Mouse (Mus musculus) ES-CJ7 (cell line): ENCODE measurements around the gene Ttll11.

Experiments used
- DNase-seq: peaks from one replicate; pipeline ENCODE4 v3.0.0; 2011; ENCODE audit warnings: low read depth, low spot score

Ttll11 gene

GRCm38 (mm10) chr2:35899712-35900111 lies 80.0 kb downstream of the Ttll11 start:
- DNase-seq = no peak

- DNase-seq = no peak
Measured at GRCm38 (mm10) chr2:35899135-35899474, 80.6 kb downstream of the Ttll11 start.

- DNase-seq = no peak
Measured at GRCm38 (mm10) chr2:35898425-35899134, 81.1 kb downstream of the Ttll11 start.

GRCm38 (mm10) chr2:35897125-35897524 lies 82.6 kb downstream of the Ttll11 start:
- no peak for DNase-seq

- DNase-seq = no peak
Measured at GRCm38 (mm10) chr2:35894512-35894911, 85.2 kb downstream of the Ttll11 start.

GRCm38 (mm10) chr2:35890635-35891034 lies 89.1 kb downstream of the Ttll11 start:
- no peak for DNase-seq

- DNase-seq = no peak
Measured at GRCm38 (mm10) chr2:35889776-35890175, 89.9 kb downstream of the Ttll11 start.

GRCm38 (mm10) chr2:35884296-35884695 lies 95.4 kb downstream of the Ttll11 start:
- no peak for DNase-seq

- DNase-seq = no peak
Measured at GRCm38 (mm10) chr2:35882336-35882987, 97.3 kb downstream of the Ttll11 start.

GRCm38 (mm10) chr2:35881896-35882295 lies 97.8 kb downstream of the Ttll11 start:
- DNase-seq = no peak

- no peak for DNase-seq
Measured at GRCm38 (mm10) chr2:35880362-35880761, 99.4 kb downstream of the Ttll11 start.

GRCm38 (mm10) chr2:35879887-35880286 lies 99.8 kb downstream of the Ttll11 start:
- DNase-seq = peak; percentile 7

- DNase-seq = no peak
Measured at GRCm38 (mm10) chr2:35878506-35878905, 101.2 kb downstream of the Ttll11 start.

- DNase-seq = no peak
Measured at GRCm38 (mm10) chr2:35875572-35875971, 104.1 kb downstream of the Ttll11 start.

- no peak for DNase-seq
Measured at GRCm38 (mm10) chr2:35874421-35874820, 105.3 kb downstream of the Ttll11 start.

- DNase-seq = no peak
Measured at GRCm38 (mm10) chr2:35869165-35869564, 110.5 kb downstream of the Ttll11 start.

- no peak for DNase-seq
Measured at GRCm38 (mm10) chr2:35863284-35863683, 116.4 kb downstream of the Ttll11 start.

- DNase-seq = no peak
Measured at GRCm38 (mm10) chr2:35861185-35861584, 118.5 kb downstream of the Ttll11 start.

- DNase-seq = no peak
Measured at GRCm38 (mm10) chr2:35860394-35860744, 119.3 kb downstream of the Ttll11 start.

GRCm38 (mm10) chr2:35859708-35860393 lies 119.9 kb downstream of the Ttll11 start:
- DNase-seq = no peak

- DNase-seq = no peak
Measured at GRCm38 (mm10) chr2:35858281-35858680, 121.4 kb downstream of the Ttll11 start.

- DNase-seq = no peak
Measured at GRCm38 (mm10) chr2:35856901-35857300, 122.8 kb downstream of the Ttll11 start.

- DNase-seq = peak; percentile 64
Measured at GRCm38 (mm10) chr2:35854877-35855276, 124.8 kb downstream of the Ttll11 start.
